Mouse (Mus musculus) forebrain, embryonic 13.5 days (tissue): ENCODE data around the gene Macrod2. TPM values are rescaled to one million over a fixed set of nuclear protein-coding genes. Genes with fewer than 3 reads are reported as not detected.
A peak's percentile ranks its signal among the peaks of the same experiment; 100 is the strongest.

ENCODE experiments used
- ATAC-seq: fragments of 200-750 bp; cut with Nextera tagmentation; 2 replicates; pipeline ENCODE4 v1.8.0; 2017
- H3K27ac ChIP-seq: fragments of 300-500 bp; sonication (generic); 2 replicates; pipeline ENCODE4 v1.5.1; 2015; ENCODE audit warnings: inconsistent platforms, mild to moderate bottlenecking, moderate library complexity
- H3K27me3 ChIP-seq: fragments of 300-500 bp; sonication (generic); 2 replicates; pipeline ENCODE4 v1.6.1; 2015; ENCODE audit warnings: mild to moderate bottlenecking, inconsistent platforms
- H3K36me3 ChIP-seq: fragments of 300-500 bp; sonication (generic); 2 replicates; pipeline ENCODE4 v1.6.1; 2015; ENCODE audit warnings: mild to moderate bottlenecking, inconsistent platforms; ENCODE audit not compliant: poor library complexity, severe bottlenecking
- H3K4me1 ChIP-seq: fragments of 300-500 bp; sonication (generic); 2 replicates; pipeline ENCODE4 v1.6.1; 2015; ENCODE audit warnings: inconsistent platforms
- H3K4me2 ChIP-seq: fragments of 300-500 bp; sonication (generic); 2 replicates; pipeline ENCODE4 v1.6.1; 2015; ENCODE audit warnings: inconsistent platforms, mild to moderate bottlenecking, moderate library complexity
- H3K4me3 ChIP-seq: fragments of 300-500 bp; sonication (generic); 2 replicates; pipeline ENCODE4 v1.5.1; 2015; ENCODE audit warnings: mild to moderate bottlenecking, inconsistent platforms
- H3K9ac ChIP-seq: fragments of 300-500 bp; sonication (generic); 2 replicates; pipeline ENCODE4 v1.6.1; 2015; ENCODE audit warnings: mild to moderate bottlenecking, inconsistent platforms
- H3K9me3 ChIP-seq: fragments of 300-500 bp; sonication (generic); replicated peaks from 2 replicates; pipeline ENCODE4 v1.6.1; 2016; ENCODE audit warnings: inconsistent platforms
- WGBS: fragments of 180-500 bp; shearing (Covaris S2); methylation state at CpG from one replicate; pipeline ENCODE4 v1.1.7; 2015; 5-methylcytosine and 5-hydroxymethylcytosine counted together
- polyA plus RNA-seq: library from polyadenylated mRNA; unstranded; fragments of >200 nt; fragmentation: Nextera tagmentation; extraction: Ambion mirVana; gene quantifications from 2 replicates; pipeline ENCODE4 v1.2.1, GENCODE M21; 2015

Gene Macrod2
- polyA plus RNA-seq, 1 experiment from 2014 or later: 73.5 TPM

- Histone ChIP-seq H3K9ac (no peak overlapping the region), H3K4me1 (no peaks in the 10 kb centered on the region), H3K27ac (no peak overlapping the region), H3K4me2 (no peak overlapping the region), H3K27me3 (no peaks in the 10 kb centered on the region), H3K36me3 (no peaks in the 10 kb centered on the region), H3K9me3 (no peaks in the 10 kb centered on the region), H3K4me3 (no peak overlapping the region)
- ATAC-seq: no peak
- 62% methylated on average over 1 of the region's 1 CpGs for WGBS
Measured at GRCm38 (mm10) chr2:141962868-141963267, 1567.8 kb downstream of the Macrod2 start.

GRCm38 (mm10) chr2:141983664-141984395 lies 1588.7 kb downstream of the Macrod2 start:
- H3K36me3 ChIP-seq: no peaks in the 10 kb centered on the region
- ATAC-seq: peak; percentile 55

GRCm38 (mm10) chr2:141998901-141999300 lies 1603.8 kb downstream of the Macrod2 start:
- WGBS: 47% methylated on average over 6 of the region's 6 CpGs
- H3K9me3 ChIP-seq: no peaks in the 10 kb centered on the region
- ATAC-seq: peak; percentile 86
- no peak overlapping the region for H3K27ac ChIP-seq
- no peaks in the 10 kb centered on the region for H3K27me3 ChIP-seq
- H3K4me1 ChIP-seq: peaks cover 7% of the 10 kb centered on the region; the same call in 1 of the 2 replicates
- no peaks in the 10 kb centered on the region for H3K36me3 ChIP-seq
- H3K9ac ChIP-seq: no peak overlapping the region
- no peak overlapping the region for H3K4me2 ChIP-seq
- H3K4me3 ChIP-seq: no peak overlapping the region

More at GRCm38 (mm10) chr2:141983664-141984395, 1588.7 kb downstream of the Macrod2 start:
- H3K27ac ChIP-seq: no peak overlapping the region
- no peaks in the 10 kb centered on the region for H3K9me3 ChIP-seq
- H3K9ac ChIP-seq: no peak overlapping the region
- WGBS: 77% methylated on average over 7 of the region's 7 CpGs
- no peak overlapping the region for H3K4me2 ChIP-seq
- no peak overlapping the region for H3K4me3 ChIP-seq
- 0 out of 2 replicates have a peak, but pooled peaks cover 3% of the 10 kb centered on the region for H3K4me1 ChIP-seq
- H3K27me3 ChIP-seq: no peaks in the 10 kb centered on the region

GRCm38 (mm10) chr2:142024534-142025155 lies 1629.5 kb downstream of the Macrod2 start:
- no peak for ATAC-seq
- H3K4me1 ChIP-seq: no peaks in the 10 kb centered on the region
- H3K4me3 ChIP-seq: no peak overlapping the region
- H3K36me3 ChIP-seq: no peaks in the 10 kb centered on the region
- no peak overlapping the region for H3K27ac ChIP-seq
- no peak overlapping the region for H3K9ac ChIP-seq
- no peaks in the 10 kb centered on the region for H3K9me3 ChIP-seq
- 90% methylated on average over 4 of the region's 4 CpGs for WGBS
- H3K27me3 ChIP-seq: no peaks in the 10 kb centered on the region
- no peak overlapping the region for H3K4me2 ChIP-seq

- Histone ChIP-seq H3K36me3 (no peaks in the 10 kb centered on the region), H3K9ac (no peak overlapping the region), H3K4me1 (peaks cover 12% of the 10 kb centered on the region), H3K4me3 (no peak overlapping the region), H3K4me2 (no peak overlapping the region), H3K27ac (no peak overlapping the region), H3K27me3 (no peaks in the 10 kb centered on the region), H3K9me3 (no peaks in the 10 kb centered on the region)
- no peak for ATAC-seq
Measured at GRCm38 (mm10) chr2:142026721-142027120, 1631.6 kb downstream of the Macrod2 start.

GRCm38 (mm10) chr2:142030756-142031646 lies 1635.9 kb downstream of the Macrod2 start:
- H3K36me3 ChIP-seq: no peaks in the 10 kb centered on the region
- peaks cover 12% of the 10 kb centered on the region for H3K4me1 ChIP-seq
- H3K9ac ChIP-seq: no peak overlapping the region
- H3K4me3 ChIP-seq: no peak overlapping the region
- WGBS: 6% methylated on average over 10 of the region's 10 CpGs
- no peak overlapping the region for H3K27ac ChIP-seq
- peak overlapping the region; percentile 10; the same call in 1 of the 2 replicates for H3K4me2 ChIP-seq
- no peak for ATAC-seq
- no peaks in the 10 kb centered on the region for H3K27me3 ChIP-seq
- no peaks in the 10 kb centered on the region for H3K9me3 ChIP-seq

GRCm38 (mm10) chr2:142055576-142055975 lies 1660.5 kb downstream of the Macrod2 start:
- no peak for ATAC-seq
- no peaks in the 10 kb centered on the region for H3K9me3 ChIP-seq
- 77% methylated on average over 6 of the region's 6 CpGs for WGBS
- no peak overlapping the region for H3K27ac ChIP-seq
- peaks cover 16% of the 10 kb centered on the region for H3K4me1 ChIP-seq
- no peak overlapping the region for H3K4me2 ChIP-seq
- no peaks in the 10 kb centered on the region for H3K27me3 ChIP-seq
- no peak overlapping the region for H3K4me3 ChIP-seq
- no peaks in the 10 kb centered on the region for H3K36me3 ChIP-seq
- H3K9ac ChIP-seq: no peak overlapping the region

- Histone ChIP-seq H3K9ac (no peak overlapping the region; the same call in 1 of the 2 replicates), H3K27me3 (no peaks in the 10 kb centered on the region), H3K27ac (peak overlapping the region; percentile 72), H3K9me3 (no peaks in the 10 kb centered on the region), H3K4me3 (no peak overlapping the region), H3K4me1 (peaks cover 16% of the 10 kb centered on the region), H3K36me3 (no peaks in the 10 kb centered on the region), H3K4me2 (peak overlapping the region; percentile 15)
- peak; percentile 92 for ATAC-seq
- WGBS: 41% methylated on average over 14 of the region's 14 CpGs
Measured at GRCm38 (mm10) chr2:142057889-142058750, 1663.0 kb downstream of the Macrod2 start.

GRCm38 (mm10) chr2:142058751-142059090 lies 1663.6 kb downstream of the Macrod2 start:
- no peak overlapping the region; the same call in 1 of the 2 replicates for H3K4me2 ChIP-seq
- H3K36me3 ChIP-seq: no peaks in the 10 kb centered on the region
- H3K27ac ChIP-seq: peak overlapping the region; percentile 72

GRCm38 (mm10) chr2:142108947-142109346 lies 1713.8 kb downstream of the Macrod2 start:
- Histone ChIP-seq H3K27ac (no peak overlapping the region), H3K4me3 (no peak overlapping the region), H3K9me3 (no peaks in the 10 kb centered on the region), H3K27me3 (no peaks in the 10 kb centered on the region), H3K36me3 (no peaks in the 10 kb centered on the region), H3K9ac (no peak overlapping the region), H3K4me2 (no peak overlapping the region), H3K4me1 (no peaks in the 10 kb centered on the region)
- 44% methylated on average over 3 of the region's 3 CpGs for WGBS
- ATAC-seq: no peak

More at GRCm38 (mm10) chr2:142058751-142059090, 1663.6 kb downstream of the Macrod2 start:
- peak; percentile 76; the same call in 1 of the 2 replicates for ATAC-seq
- 56% methylated on average over 2 of the region's 2 CpGs for WGBS
- Histone ChIP-seq H3K27me3 (no peaks in the 10 kb centered on the region), H3K4me3 (no peak overlapping the region), H3K9ac (no peak overlapping the region), H3K4me1 (peaks cover 16% of the 10 kb centered on the region), H3K9me3 (no peaks in the 10 kb centered on the region)

GRCm38 (mm10) chr2:142116623-142117022 lies 1721.5 kb downstream of the Macrod2 start:
- Histone ChIP-seq H3K36me3 (no peaks in the 10 kb centered on the region), H3K4me2 (no peak overlapping the region), H3K4me1 (no peaks in the 10 kb centered on the region), H3K27ac (no peak overlapping the region), H3K9ac (no peak overlapping the region), H3K9me3 (no peaks in the 10 kb centered on the region), H3K4me3 (no peak overlapping the region), H3K27me3 (no peaks in the 10 kb centered on the region)
- ATAC-seq: no peak
- WGBS: 89% methylated on average over 1 of the region's 1 CpGs
